Mouse (Mus musculus) ES-Bruce4 (cell line): ENCODE results near the gene Lmtk2.

Experiments used
- CTCF ChIP-seq: IDR thresholded peaks from one replicate; pipeline ENCODE4 v1.8.1; 2011; ENCODE audit warnings: low read depth, low read length
- EP300 ChIP-seq: IDR thresholded peaks from 2 replicates; pipeline ENCODE4 v1.6.1; 2011; ENCODE audit warnings: low read depth, low read length; ENCODE audit not compliant: insufficient read depth

- no peak for TF ChIP-seq CTCF
- no peak for TF ChIP-seq EP300
These were observed 95.3 kb downstream of the Lmtk2 start for GRCm38 (mm10) chr5:144195567-144195966.
